Mouse (Mus musculus) heart, postnatal 36 days (tissue): ENCODE measurements around the gene Ppif. TPM values are rescaled to one million over a fixed set of nuclear protein-coding genes. Genes with fewer than 3 reads are reported as not detected.

Experiments used
- total RNA-seq, 2 experiments: library from RNA; stranded (reverse); gene quantifications; 2 replicates each; pipeline ENCODE4 v1.2.3; 2021

Ppif gene
- total RNA-seq, 2 experiments from 2014 or later: 294 to 308 TPM

Other genes starting within 250 kb of the Ppif start
- gene Zmiz1, start 235.0 kb upstream of the Ppif start, total RNA-seq: 10 to 100 TPM; 38.8 to 41.7 TPM
- gene Zcchc24, start 74.9 kb downstream of the Ppif start, total RNA-seq: 10 to 100 TPM; 35.0 to 39.0 TPM
- gene Anxa11, start 148.0 kb downstream of the Ppif start, total RNA-seq: 10 to 100 TPM; 81.8 to 87.0 TPM
- 1 to 10 TPM; 2.0 to 2.4 TPM for gene Plac9a, start 208.9 kb downstream of the Ppif start, total RNA-seq
- gene Tmem254a, start 233.5 kb downstream of the Ppif start, total RNA-seq: 1 to 10 TPM in 1 of 2 experiments, under 1 TPM in 1; 0.75 to 1.2 TPM
- not detected for gene Cphx1, start 244.2 kb downstream of the Ppif start, total RNA-seq